Mouse (Mus musculus): ENCODE results near the gene Rgcc.
A peak's percentile ranks its signal among the peaks of the same experiment; 100 is the strongest.

The Rgcc gene

DNA sequence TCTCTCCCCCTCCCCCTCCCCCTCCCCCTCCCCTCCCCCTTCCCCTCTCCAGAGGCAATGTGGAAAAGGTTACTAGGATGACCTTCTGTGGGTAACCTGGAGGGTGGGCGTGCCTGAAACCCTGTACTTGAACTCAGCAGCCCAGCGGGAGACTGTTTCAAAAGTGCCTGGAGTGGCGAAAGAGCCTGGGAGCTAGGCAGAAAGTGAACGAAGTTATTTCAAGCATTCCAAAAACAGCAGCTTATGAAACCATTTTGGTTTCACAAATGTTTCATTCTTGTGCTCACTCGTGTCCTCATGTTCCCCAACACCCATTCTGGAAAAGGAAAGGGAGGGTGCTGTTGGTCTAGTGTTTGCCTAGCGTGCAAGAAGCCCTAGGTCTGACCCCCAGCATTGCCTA, 1.6 kb downstream of the Rgcc start:
- peak; percentile 47 for DNase-seq

DNA sequence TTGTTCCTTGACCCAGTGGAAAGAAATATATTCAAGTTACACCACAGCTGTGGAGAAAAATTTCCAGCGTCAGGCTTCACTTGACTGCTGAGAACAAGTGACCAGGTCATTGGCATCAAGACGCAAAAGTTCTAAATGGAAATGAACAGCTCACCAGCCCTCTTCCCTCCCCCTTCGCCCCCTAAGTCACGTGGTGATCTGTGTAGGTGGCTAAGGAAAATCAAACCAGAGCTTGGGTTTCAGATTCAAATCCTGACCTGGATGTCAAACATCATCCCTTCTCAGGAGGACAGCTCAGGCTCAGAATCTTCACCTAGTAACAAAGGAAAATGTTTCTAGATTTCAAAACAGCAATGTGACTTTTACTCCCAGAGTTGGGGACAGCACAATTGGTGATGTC, 2.2 kb downstream of the Rgcc start:
- DNase-seq, result no peak

DNA sequence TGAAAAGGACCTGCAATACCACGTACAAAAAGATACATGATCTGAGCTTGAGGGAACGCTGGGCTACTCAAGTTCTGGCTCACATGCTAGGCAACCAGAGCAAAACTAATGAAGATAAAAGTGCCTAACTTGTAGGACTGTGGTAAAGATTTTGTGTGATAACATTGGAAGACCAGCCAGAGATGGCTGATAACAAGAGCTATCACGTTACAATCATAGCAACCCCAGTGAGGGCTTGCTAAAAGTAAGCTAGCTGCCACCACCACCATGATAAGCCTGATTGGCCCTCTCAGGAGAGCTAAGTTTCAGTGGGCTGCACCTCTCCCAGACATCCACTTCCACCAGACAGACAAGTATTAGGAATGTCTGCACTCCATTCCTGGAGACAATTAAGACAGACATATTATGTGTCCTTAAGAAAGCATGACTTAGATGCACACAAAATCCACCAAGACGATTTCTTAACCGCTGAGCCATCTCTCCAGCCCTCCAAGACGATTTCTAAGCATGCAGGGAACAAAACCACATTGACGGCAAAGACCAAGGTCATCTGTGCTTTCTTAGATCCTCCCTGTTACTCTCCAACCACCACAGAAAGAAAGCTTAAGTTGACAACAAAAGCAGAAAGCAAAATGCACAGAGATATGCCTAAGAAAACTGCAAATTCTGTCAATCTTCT, 3.0 kb downstream of the Rgcc start:
- DNase-seq, result peak; percentile 27

DNA sequence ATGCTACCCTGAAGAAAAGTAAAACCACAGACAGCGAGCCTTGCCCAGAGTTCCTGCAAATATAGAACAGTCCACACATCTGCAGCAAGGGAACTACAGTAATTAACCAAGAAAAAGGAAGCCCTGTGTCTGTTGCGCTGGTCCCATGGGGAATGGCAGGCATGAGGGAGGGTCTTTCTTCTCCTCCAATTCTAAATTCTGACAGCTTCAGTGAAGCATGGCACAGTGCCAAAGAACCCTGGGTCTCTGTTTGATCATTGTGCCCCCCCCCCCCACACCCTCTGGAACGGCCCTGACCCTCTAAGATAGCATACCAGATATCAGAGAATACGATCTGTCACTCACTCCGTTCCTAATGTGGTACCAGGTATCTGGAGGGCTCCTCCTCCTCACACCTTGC, 4.6 kb downstream of the Rgcc start:
- peak; percentile 37 for DNase-seq

DNA sequence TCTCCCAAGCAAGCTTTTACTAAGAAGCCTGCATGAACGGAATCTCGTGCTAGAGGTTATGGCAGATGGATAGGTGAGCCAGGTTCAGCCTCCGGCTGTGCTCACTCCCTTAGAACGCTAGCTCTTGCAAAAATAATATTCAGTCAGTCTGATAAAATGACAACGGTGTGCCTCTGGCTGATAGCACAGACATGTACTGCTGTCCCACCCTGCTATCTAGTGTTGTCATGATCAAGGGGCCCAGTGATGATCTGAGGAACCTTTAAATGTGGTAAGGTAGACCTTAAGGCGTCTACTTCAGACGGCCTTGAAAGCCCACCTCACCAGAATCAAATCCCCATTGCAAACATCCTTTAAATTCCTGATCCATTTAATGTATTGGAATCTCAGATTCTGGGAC, 5.2 kb downstream of the Rgcc start:
- DNase-seq, result no peak

GRCm38 (mm10) chr14:79295579-79295978, 5.9 kb downstream of the Rgcc start:
- peak; percentile 27 for DNase-seq

- no peak for DNase-seq
Measured at GRCm38 (mm10) chr14:79294950-79295349, 6.5 kb downstream of the Rgcc start.

DNA sequence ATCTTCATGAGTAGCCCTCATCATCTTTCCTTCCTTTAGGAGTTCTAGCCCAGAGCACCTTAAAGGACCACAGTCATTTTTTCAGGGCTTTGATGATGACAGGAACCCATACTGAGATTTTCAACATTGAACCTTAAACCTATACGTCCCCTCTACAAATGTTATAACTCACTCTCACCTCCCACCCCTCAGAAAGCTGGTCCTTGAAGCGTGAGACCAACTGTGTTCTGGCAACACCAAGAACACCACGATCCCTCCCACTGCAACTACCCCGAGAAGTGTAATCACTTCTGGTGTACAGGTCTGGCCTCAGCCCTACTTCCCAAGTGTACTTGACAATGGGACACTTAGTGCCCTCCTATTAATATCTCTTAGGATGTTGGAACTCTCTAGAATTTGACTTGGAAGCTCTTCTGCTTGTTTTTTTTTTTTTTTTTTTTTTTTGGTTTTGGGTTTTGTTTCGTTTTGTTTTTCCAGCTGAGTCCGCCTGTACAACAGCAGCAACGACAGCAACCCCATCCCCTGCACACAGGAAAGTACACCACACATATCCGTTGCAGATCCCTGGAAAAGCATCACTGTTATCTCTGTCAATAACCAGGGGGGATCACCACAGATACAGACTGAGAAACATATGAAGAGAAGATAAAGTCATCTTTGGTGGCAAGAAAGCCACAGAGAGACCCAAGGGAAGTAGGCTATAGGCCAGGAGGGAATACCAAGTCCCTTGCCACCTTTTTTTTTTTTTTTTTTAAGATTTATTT, 7.2 kb downstream of the Rgcc start:
- DNase-seq, result no peak

- DNase-seq, result peak; percentile 73
Measured at GRCm38 (mm10) chr14:79293119-79293780, 8.2 kb downstream of the Rgcc start.

- DNase-seq, result peak; percentile 22
Measured at GRCm38 (mm10) chr14:79291629-79292028, 9.8 kb downstream of the Rgcc start.

- peak; percentile 36 for DNase-seq
Measured at GRCm38 (mm10) chr14:79290683-79291425, 10.6 kb downstream of the Rgcc start.

DNA sequence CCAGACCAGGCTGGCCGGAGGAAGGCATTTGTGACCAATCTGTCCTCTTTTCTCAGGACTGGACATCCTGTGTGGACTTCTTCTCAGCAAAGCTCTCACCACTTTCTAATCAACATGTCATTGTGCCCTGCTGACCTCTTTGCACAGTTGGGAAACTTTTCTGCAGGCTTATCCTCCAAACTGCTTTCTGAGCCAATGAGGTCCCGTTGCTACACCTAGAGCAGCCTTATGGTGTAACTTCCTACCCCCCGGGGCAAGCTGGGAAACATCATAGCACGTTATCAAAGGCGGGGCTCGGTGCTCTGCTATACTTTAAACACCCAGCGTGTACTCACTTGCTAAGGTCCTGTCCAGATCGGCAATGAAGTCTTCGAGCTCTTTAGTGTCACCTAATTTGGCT, 11.5 kb downstream of the Rgcc start:
- peak; percentile 59 for DNase-seq

DNA sequence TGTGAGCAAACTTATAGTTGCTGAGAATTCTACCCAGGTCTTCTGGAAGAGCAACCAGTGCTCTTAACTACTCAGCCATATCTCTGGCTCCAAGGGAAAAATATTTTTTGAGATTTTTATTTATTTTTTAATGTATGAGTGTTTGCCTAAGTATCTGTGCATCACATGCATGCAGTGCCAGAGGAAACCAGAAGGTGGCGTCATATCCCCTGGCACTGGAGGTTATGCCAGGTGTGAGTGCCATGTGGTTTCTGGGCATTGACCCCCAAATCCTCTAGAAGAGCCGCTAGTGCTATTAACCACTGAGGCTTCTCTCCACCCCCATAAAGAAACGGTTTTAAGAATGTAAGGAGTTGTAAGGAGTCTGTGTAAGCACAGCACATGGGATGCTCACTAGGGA, 13.2 kb downstream of the Rgcc start:
- peak; percentile 86 for DNase-seq

GRCm38 (mm10) chr14:79287251-79287863, 14.1 kb downstream of the Rgcc start:
- DNase-seq, result peak; percentile 29

GRCm38 (mm10) chr14:79285549-79285948, 15.9 kb downstream of the Rgcc start:
- DNase-seq, result no peak

DNA sequence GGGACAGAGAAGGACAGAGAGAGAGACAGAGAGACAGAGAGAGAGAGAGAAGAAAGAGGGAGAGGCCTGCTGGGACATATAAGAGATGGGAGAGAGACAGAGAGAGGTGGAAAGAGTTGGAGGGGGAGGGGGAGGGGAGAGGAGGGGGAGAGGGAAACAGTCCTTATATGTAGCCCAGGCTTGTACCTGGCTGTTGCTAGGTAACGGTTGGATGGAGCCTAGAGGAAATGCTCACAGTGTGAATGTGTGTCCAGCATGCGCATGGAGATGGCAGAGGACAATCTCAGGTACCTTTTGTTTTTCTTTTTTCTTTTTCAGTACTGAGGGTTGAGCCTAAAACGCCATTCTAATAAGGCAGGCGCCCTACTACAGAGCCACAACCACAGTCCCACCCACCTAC, 16.8 kb downstream of the Rgcc start:
- DNase-seq, result peak; percentile 20

GRCm38 (mm10) chr14:79283952-79284351, 17.5 kb downstream of the Rgcc start:
- no peak for DNase-seq

DNA sequence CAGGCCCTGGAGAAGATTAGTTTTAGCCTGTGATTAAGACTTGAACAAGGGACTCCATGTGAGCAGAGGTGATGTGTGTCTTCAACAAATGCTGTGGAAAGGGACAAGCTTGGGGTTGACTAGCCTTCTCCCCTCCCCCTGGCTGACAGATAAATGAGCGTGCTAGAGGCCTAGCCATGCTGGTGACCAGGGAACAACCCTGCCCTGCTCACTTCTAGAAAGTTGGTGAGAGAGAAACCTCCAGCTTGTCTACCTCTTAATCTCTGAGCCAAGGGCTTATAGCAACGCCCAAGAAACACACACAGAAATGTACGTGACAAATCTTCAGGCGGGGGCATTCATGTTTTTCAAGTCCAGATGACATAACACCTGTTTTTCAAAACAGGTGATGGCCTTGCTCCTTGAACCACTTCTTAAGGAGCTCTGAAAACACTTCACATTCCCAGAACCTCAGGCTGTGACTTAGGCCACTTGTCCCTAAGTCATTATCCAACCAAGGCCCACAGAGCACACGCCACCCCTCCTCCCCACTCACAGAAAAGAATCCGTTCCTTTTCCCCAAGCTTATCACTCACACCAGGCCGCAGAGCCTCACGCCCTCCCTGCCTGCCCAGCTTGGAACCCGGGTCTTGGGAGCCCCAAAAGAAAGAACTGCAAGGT, 19.4 kb downstream of the Rgcc start:
- peak; percentile 21 for DNase-seq

GRCm38 (mm10) chr14:79280456-79280855, 21.0 kb downstream of the Rgcc start:
- DNase-seq, result peak; percentile 75

DNA sequence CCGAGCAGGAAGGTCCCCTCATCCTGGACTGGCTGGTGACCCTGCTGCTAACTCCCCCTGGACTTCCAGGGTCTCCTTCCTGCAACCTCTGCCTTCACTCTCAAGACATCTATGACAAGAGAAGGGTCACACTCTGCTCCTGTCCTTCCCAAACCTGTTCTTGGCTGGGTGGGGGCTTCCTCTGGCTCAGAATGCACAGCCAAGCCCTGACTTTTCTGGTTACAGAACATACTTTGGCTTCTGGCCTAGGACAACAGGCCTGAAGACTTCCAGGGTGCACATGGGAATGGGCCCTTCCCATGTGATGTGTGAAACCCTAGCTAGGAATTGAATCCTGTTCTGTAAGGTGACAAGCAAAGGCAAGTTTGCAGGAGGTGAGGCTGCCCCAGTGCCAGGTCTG, 22.0 kb downstream of the Rgcc start:
- no peak for DNase-seq

GRCm38 (mm10) chr14:79278927-79279326, 22.5 kb downstream of the Rgcc start:
- DNase-seq, result no peak

DNA sequence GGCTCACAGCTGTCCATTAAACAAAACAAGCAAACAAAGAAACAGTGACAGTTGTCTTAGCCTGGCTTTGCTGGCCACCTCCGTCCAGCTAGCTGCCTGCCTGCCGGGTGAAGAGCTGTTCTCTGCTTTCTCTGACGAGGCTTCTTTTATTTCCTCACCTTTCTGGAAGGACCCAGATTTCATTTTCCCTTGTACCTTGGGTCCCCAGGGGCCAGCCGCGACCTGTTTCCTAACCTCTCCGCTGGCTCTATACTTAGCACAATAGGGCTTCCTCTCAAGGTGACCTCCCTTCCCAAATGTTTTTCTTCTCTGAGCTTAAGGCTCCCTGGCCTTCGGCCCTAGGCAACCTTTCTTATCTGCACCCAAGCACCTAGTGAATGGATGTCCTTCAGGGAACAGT, 23.5 kb downstream of the Rgcc start:
- DNase-seq, result no peak
